Mouse (Mus musculus) WW6 (cell line): ENCODE measurements around the gene Gdap2.

Experiments used
- DNase-seq: peaks from one replicate; pipeline ENCODE4 v3.0.0-alpha.2; 2013; ENCODE audit warnings: low read depth, low spot score

The Gdap2 gene

GRCm38 (mm10) chr3:100162315-100163105 lies at the start of gene Gdap2, which contains the start of gene Wdr3:
TSS of gene Gdap2 (plus strand) at chr3:100162381.
TSS of gene Wdr3 (minus strand) at chr3:100162407.
- DNase-seq, result peak; percentile 74

GRCm38 (mm10) chr3:100118681-100119080 lies 43.5 kb upstream of the Gdap2 start:
- DNase-seq, result no peak

- DNase-seq, result no peak
These were observed 40.2 kb upstream of the Gdap2 start for GRCm38 (mm10) chr3:100121961-100122360.

DNA sequence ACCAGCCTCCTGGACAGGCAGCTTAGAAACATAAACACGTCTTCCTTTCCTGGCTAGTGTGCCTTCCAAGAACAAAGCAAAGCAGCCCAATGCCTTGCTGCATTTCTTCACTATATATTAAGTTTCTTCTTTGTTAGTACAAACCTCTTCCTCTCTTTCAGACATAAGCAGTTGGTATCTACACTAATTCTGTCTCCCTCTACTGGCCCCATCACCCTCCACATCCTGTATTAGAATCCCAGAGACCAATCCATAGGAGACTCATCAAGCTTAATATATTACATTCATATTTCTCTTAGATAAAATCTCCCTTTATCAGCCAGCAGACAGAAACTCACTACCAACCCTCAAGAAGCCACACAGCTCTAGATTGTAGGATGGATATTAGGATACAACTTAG lies 39.7 kb upstream of the Gdap2 start:
- no peak for DNase-seq

- no peak for DNase-seq
These were observed 1.3 kb upstream of the Gdap2 start for GRCm38 (mm10) chr3:100160682-100161445.

DNA sequence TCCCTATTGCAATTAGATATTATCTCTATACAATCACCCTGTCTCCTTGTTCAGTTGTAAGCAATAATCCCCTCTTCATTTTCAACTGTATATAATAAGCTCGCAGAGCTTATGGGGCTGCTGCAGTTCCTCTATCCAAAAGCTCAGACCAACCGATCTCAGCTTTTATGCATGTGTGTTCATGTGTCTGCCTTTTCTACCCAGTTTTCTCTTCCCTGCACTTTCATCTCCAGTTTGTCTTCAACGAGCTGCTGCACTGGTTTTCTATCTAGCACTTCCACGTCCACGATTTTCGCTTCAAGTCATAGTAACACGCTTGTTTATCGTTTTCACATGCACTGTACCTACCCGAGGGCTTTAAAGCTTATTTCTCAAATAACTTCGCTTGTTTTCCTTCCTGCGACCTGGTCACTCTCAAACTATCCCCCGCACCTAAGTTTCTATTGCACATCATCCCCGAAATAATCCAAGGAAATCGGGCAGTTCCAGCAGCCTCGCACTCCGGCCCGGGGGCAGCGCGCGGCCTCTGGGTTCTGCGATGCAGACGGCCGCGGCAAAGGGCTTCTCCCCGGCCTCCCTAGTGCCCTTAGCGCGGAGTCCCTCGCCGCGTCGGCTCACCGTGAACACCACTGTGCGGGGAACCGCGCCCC lies 391 bp upstream of the Gdap2 start:
- no peak for DNase-seq

DNA sequence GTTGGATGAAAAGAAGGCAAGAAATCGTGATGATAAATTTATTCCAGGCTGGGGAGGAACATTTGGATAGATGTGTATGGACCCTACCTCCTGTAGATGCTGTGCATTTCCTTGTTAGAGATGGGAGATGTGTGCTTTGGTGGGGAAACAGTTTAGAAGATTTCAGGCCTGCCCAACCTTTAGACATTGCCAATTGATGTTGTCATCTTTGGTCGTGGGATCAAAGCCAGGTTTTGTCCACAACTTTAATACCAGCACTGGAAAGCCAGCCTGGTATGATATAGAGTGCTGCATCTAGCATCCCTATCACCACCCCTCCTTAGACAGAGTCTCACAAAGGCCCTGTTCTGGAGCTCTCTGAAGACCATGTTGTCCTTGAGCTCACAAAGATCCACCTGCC lies 1.4 kb downstream of the Gdap2 start:
- DNase-seq, result no peak

- no peak for DNase-seq
These were observed 2.8 kb downstream of the Gdap2 start for GRCm38 (mm10) chr3:100164991-100165390.

- no peak for DNase-seq
These were observed 13.8 kb downstream of the Gdap2 start for GRCm38 (mm10) chr3:100176031-100176430.

DNA sequence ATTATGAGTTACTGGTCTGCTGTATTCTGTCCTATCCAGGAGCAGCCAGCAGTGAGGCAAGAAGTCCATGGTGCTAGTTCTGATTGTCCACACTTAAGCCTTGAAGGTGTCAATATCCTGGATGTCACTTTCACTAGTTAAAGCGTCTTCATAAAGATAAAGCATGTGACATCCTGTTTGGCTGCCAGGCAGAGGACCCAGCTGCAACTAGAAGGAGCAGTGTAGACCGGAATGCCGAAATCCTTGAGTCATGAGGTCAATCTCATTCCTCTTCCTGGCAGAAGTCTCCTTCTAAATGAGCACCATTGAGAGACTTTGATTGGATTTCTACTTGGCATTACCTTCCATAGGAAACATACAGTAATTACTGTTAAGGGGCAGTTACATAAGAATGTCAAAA lies 18.3 kb downstream of the Gdap2 start:
- no peak for DNase-seq

DNA sequence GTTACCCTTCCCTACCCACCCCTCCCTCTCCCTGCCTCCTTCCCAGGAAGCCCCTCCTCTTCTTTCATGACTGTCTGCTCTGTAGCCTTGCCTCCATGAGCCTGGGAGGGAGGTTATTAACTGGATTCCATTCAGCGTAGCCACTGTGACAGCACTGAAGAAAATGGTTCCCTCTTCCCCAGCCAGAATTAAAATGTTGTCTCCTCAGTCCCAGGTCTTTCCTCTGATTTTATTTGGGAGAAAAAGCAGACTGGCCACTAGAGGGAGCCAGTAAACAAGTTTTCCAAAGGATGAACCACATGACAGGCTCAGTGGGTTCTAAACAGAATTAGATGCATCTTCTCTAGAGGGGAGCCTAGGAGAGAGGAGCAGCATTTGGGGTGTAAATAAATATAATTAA lies 27.3 kb downstream of the Gdap2 start:
- DNase-seq, result peak; percentile 18

GRCm38 (mm10) chr3:100189861-100190260 lies 27.7 kb downstream of the Gdap2 start:
- DNase-seq, result no peak

DNA sequence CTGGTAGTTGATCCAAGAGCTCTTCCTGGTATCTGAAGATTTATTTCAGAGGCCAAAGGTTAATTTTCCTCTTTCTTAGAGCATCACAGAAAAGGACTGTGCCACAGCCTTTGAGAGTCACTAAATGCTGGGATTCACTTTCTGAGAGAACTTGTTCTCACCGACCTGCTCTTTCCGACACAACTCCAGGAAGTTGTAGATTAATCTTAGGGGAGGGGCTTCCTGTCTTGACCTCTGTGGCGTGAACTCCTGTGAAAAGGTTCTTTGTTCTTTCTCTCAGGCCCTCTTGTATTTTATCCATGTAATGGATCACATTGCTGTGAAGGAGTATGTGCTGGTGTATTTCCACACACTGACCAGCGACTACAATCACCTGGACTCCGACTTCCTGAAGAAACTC lies 32.0 kb downstream of the Gdap2 start:
- no peak for DNase-seq

DNA sequence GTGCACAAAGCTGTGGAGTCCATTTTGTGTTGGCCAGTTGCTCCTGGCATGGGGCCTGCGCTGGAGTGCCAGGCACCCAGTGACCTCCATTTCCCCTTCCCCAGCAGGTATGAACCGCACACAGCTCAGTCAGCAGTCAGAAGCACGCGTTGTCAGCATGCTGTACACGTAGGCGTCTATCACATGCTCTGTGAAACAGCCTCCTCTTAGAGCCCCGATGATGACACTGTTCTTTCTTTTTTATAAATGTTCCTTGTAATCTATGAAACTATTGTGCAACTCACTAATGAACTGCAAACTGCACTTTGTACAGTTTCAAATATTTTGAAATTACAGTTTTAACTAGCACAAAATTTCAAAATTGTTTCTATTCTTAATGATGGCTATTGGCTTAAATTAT lies 39.4 kb downstream of the Gdap2 start:
- DNase-seq, result no peak

GRCm38 (mm10) chr3:100206973-100207372 lies 44.8 kb downstream of the Gdap2 start:
- DNase-seq, result no peak

- no peak for DNase-seq
These were observed 53.3 kb downstream of the Gdap2 start for GRCm38 (mm10) chr3:100215469-100215868.

DNA sequence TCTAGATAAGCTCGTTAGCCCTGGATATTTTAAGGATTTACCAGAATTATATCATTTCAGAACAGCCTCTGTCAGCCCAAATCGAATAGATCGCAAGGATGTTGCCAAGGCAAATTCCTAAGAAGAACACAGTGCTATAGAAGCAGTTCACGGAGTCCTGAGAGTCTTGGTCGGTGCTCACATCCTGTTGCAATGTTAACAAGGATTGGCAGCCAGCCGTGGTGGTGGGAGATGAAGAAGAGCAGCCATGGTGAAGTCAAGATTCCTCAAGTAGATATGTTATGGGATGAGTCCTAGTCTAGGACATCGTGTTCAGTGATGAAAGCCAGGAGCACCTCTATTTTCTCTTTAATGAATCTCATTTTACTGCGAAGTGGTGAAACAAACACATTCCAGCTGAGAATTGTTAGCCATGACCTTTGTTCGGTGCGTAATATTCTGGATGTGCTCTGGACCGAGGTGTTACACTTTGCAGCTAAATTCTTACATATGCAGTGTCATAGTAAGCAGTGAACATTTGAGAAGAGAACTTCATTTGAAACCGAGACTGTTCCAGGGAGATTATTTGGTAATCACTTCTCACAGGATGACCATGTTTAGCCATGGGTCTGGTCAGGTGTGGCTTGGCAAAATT lies 63.3 kb downstream of the Gdap2 start:
- DNase-seq, result no peak

GRCm38 (mm10) chr3:100227509-100227908 lies 65.3 kb downstream of the Gdap2 start:
- DNase-seq, result no peak

DNA sequence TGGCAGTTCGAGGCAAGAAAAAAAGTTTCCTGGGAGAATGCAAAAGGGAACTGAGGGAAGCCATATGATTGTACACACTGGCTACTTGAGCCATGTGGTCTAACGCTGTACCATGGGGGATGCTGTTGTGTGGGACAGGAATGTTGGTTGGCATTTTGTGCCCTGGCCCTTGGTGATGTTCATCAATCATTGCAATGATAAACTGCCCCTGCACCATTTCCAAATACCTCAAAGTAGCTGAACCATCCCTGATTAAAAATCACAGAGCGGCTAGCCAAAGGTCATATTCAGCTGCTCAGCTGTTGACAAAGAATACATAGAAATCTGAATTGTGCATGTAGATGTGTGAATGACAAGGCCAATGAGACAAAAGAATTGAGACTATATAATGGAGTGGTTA lies 66.8 kb downstream of the Gdap2 start:
- DNase-seq, result no peak

DNA sequence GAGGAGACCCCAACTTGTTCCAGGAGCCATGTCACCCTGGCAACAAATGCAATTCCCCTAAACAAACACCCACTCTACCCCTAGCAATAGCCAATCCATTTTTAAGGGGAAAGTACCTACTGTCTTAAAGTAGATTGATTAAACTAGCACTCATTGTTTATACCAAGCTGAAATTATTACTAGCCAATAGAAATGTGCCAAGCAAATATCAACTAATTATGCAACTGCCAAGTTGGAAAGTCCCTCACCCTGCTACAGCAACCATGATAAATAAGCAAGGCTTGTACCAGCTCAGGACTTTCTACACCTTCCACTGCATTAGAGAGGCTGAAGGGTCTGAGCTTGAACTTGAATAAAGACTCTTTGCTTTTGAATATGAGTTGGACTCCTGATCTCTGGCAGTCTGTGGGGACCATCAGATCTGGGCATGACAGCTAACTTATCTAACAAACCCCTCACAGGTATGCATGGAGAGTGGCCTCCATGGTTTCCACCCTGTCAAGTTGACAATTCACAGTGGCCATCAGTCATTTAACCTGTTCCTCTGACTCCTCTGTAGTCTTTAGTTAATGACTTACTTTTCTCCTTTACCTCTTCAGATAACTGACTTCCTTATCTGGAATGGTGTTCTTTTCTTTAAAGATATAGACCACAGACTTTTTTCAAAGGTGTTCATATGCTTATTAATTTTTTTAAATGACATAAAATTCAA lies 74.7 kb downstream of the Gdap2 start:
- DNase-seq, result no peak

GRCm38 (mm10) chr3:100242230-100242629 lies 80.0 kb downstream of the Gdap2 start:
- DNase-seq, result no peak
